In genomic region chr8:79081955-79082354, GRCm38 (mm10) we compare ENCODE assay signal across 15 mouse cellular contexts. TPM values are rescaled to one million over a fixed set of nuclear protein-coding genes. Genes with fewer than 3 reads are reported as not detected.
DNase-seq lines count a peak whose midpoint lies in the region; ATAC-seq lines count a peak whose summit lies in the region.
"Had no signal": no experiment of that assay in that cellular context is flagged by ENCODE, and none has a peak within 500 bp of the region (broad histone marks: within the 10 kb centered on the region; RNA-seq: fewer than 3 reads in every experiment).

No protein-coding gene starts in this region.

- H3K27me3 ChIP-seq in forebrain, embryonic 13.5 days, result no peaks in the 10 kb centered on the region
- no peaks in the 10 kb centered on the region for H3K27me3 ChIP-seq in forebrain, embryonic 12.5 days
- no peaks in the 10 kb centered on the region for H3K27me3 ChIP-seq in hindbrain, embryonic 14.5 days (ENCODE audit: control insufficient read depth, insufficient read depth, low read length)
- H3K27me3 ChIP-seq in hindbrain, embryonic 11.5 days (ENCODE audit: control insufficient read depth, insufficient read depth, low read length), result no peaks in the 10 kb centered on the region
- no peaks in the 10 kb centered on the region for H3K27me3 ChIP-seq in neural tube, embryonic 12.5 days (replicated peaks)
- no peaks in the 10 kb centered on the region for H3K27me3 ChIP-seq in neural tube, embryonic 15.5 days (replicated peaks)
- H3K27me3 ChIP-seq: liver, embryonic 15.5 days had no signal

- H3K4me3 ChIP-seq in forebrain, embryonic 13.5 days, result no peak overlapping the region
- H3K4me3 ChIP-seq in forebrain, embryonic 12.5 days (replicated peaks), result no peak overlapping the region
- H3K4me3 ChIP-seq in hindbrain, embryonic 14.5 days (replicated peaks; ENCODE audit: low read length), result no peak overlapping the region
- H3K4me3 ChIP-seq in hindbrain, embryonic 11.5 days (ENCODE audit: low read depth, low read length), result no peak overlapping the region
- no peak overlapping the region for H3K4me3 ChIP-seq in neural tube, embryonic 12.5 days
- no peak overlapping the region for H3K4me3 ChIP-seq in neural tube, embryonic 15.5 days (replicated peaks)
- H3K4me3 ChIP-seq: liver, embryonic 15.5 days had no signal

- no peak overlapping the region for H3K9ac ChIP-seq in forebrain, embryonic 13.5 days
- H3K9ac ChIP-seq in forebrain, embryonic 12.5 days, result no peak overlapping the region
- H3K9ac ChIP-seq in hindbrain, embryonic 14.5 days, result no peak overlapping the region
- H3K9ac ChIP-seq in hindbrain, embryonic 11.5 days (ENCODE audit: low read depth, low read length), result no peak overlapping the region
- H3K9ac ChIP-seq in neural tube, embryonic 12.5 days, result no peak overlapping the region
- H3K9ac ChIP-seq in neural tube, embryonic 15.5 days (replicated peaks), result no peak overlapping the region
- H3K9ac ChIP-seq: liver, embryonic 15.5 days had no signal

- 0 out of 2 replicates have a peak, but pooled peaks have one; percentile 31 for ATAC-seq in forebrain, embryonic 13.5 days
- no peak for ATAC-seq in forebrain, embryonic 12.5 days (ENCODE audit: low FRiP score)
- ATAC-seq in hindbrain, embryonic 14.5 days (ENCODE audit: low FRiP score), result peak; percentile 66
- no peak for ATAC-seq in hindbrain, embryonic 11.5 days (ENCODE audit: low FRiP score)
- 0 out of 2 replicates have a peak, but pooled peaks have one; percentile 12 for ATAC-seq in neural tube, embryonic 12.5 days (ENCODE audit: low FRiP score, low read depth)
- peak; percentile 32 for ATAC-seq in neural tube, embryonic 15.5 days (ENCODE audit: low FRiP score)

- no peak overlapping the region for H3K4me2 ChIP-seq in forebrain, embryonic 13.5 days
- no peak overlapping the region for H3K4me2 ChIP-seq in forebrain, embryonic 12.5 days
- no peak overlapping the region for H3K4me2 ChIP-seq in hindbrain, embryonic 14.5 days (replicated peaks)
- H3K4me2 ChIP-seq in hindbrain, embryonic 11.5 days (replicated peaks; ENCODE audit: low read depth, low read length), result no peak overlapping the region
- H3K4me2 ChIP-seq in neural tube, embryonic 12.5 days (replicated peaks), result no peak overlapping the region
- no peak overlapping the region for H3K4me2 ChIP-seq in neural tube, embryonic 15.5 days
- H3K4me2 ChIP-seq: liver, embryonic 15.5 days had no signal

- WGBS in forebrain, embryonic 13.5 days, result 80% methylated on average over 10 of the region's 10 CpGs
- 86% methylated on average over 10 of the region's 10 CpGs for WGBS in forebrain, embryonic 12.5 days
- 74% methylated on average over 10 of the region's 10 CpGs for WGBS in hindbrain, embryonic 14.5 days
- WGBS in hindbrain, embryonic 11.5 days, result 89% methylated on average over 10 of the region's 10 CpGs
- WGBS in neural tube, embryonic 12.5 days, result 76% methylated on average over 10 of the region's 10 CpGs
- 59% methylated on average over 10 of the region's 10 CpGs for WGBS in neural tube, embryonic 15.5 days

- peaks cover 56% of the 10 kb centered on the region for H3K4me1 ChIP-seq in forebrain, embryonic 13.5 days
- peaks cover 21% of the 10 kb centered on the region for H3K4me1 ChIP-seq in forebrain, embryonic 12.5 days
- H3K4me1 ChIP-seq in hindbrain, embryonic 14.5 days (replicated peaks; ENCODE audit: control insufficient read depth, insufficient read depth, low read length), result peaks cover 42% of the 10 kb centered on the region
- H3K4me1 ChIP-seq in hindbrain, embryonic 11.5 days (replicated peaks; ENCODE audit: control insufficient read depth, insufficient read depth, low read length), result peaks cover 6% of the 10 kb centered on the region
- H3K4me1 ChIP-seq in neural tube, embryonic 12.5 days, result peaks cover 31% of the 10 kb centered on the region
- peaks cover 50% of the 10 kb centered on the region for H3K4me1 ChIP-seq in neural tube, embryonic 15.5 days

- no peaks in the 10 kb centered on the region for H3K9me3 ChIP-seq in forebrain, embryonic 13.5 days (replicated peaks)
- no peaks in the 10 kb centered on the region for H3K9me3 ChIP-seq in forebrain, embryonic 12.5 days
- no peaks in the 10 kb centered on the region for H3K9me3 ChIP-seq in hindbrain, embryonic 14.5 days (ENCODE audit: control insufficient read depth, low read length)
- no peaks in the 10 kb centered on the region for H3K9me3 ChIP-seq in hindbrain, embryonic 11.5 days (ENCODE audit: control insufficient read depth, low read length)
- H3K9me3 ChIP-seq in neural tube, embryonic 12.5 days, result no peaks in the 10 kb centered on the region
- H3K9me3 ChIP-seq in neural tube, embryonic 15.5 days (replicated peaks), result no peaks in the 10 kb centered on the region
- H3K9me3 ChIP-seq: liver, embryonic 15.5 days had no signal

- H3K27ac ChIP-seq in forebrain, embryonic 13.5 days, result no peak overlapping the region
- H3K27ac ChIP-seq in forebrain, embryonic 12.5 days, result no peak overlapping the region
- no peak overlapping the region; the same call in 1 of the 2 replicates for H3K27ac ChIP-seq in hindbrain, embryonic 14.5 days
- H3K27ac ChIP-seq in hindbrain, embryonic 11.5 days (ENCODE audit: low read depth, low read length), result no peak overlapping the region
- no peak overlapping the region for H3K27ac ChIP-seq in neural tube, embryonic 12.5 days
- H3K27ac ChIP-seq in neural tube, embryonic 15.5 days (replicated peaks), result no peak overlapping the region; the same call in 1 of the 2 replicates
- H3K27ac ChIP-seq: kidney, postnatal 0 days; liver, embryonic 15.5 days; macrophage had no signal

- peak; percentile 40 for DNase-seq in hindbrain, embryonic 14.5 days (ENCODE audit: low spot score)
- DNase-seq in hindbrain, embryonic 11.5 days (ENCODE audit: low spot score), result no peak
- no peak for DNase-seq in neural tube, embryonic 10.5 days (ENCODE audit: extremely low spot score, low spot score)
- no peak for DNase-seq in cerebellum, postnatal 14 days
- DNase-seq: cerebellum, adult 2 months; embryo, embryonic 11 days; left cerebral cortex, postnatal 4 days; thymus, postnatal 4 days had no signal

- H3K36me3 ChIP-seq in forebrain, embryonic 13.5 days (ENCODE audit: poor library complexity, severe bottlenecking), result peaks cover 14% of the 10 kb centered on the region
- peaks cover 20% of the 10 kb centered on the region for H3K36me3 ChIP-seq in forebrain, embryonic 12.5 days (replicated peaks)
- peaks cover 20% of the 10 kb centered on the region for H3K36me3 ChIP-seq in hindbrain, embryonic 14.5 days (replicated peaks; ENCODE audit: control insufficient read depth, insufficient read depth)
- H3K36me3 ChIP-seq in hindbrain, embryonic 11.5 days (ENCODE audit: control insufficient read depth, insufficient read depth, low read length), result no peaks in the 10 kb centered on the region
- H3K36me3 ChIP-seq in neural tube, embryonic 12.5 days, result peaks cover 22% of the 10 kb centered on the region
- H3K36me3 ChIP-seq in neural tube, embryonic 15.5 days, result peaks cover 2% of the 10 kb centered on the region; the same call in 1 of the 2 replicates
- H3K36me3 ChIP-seq: liver, embryonic 15.5 days had no signal

RNA-seq across cellular contexts. Expression of gene Zfp827, which starts 53.7 kb away (rescaled TPM):
- 10.2 and 10.3 TPM in 2 replicates for polyA plus RNA-seq in forebrain, embryonic 13.5 days (2015; fragmentation: Nextera tagmentation; extraction: Ambion mirVana)
- 13.0 and 13.2 TPM in 2 replicates for polyA plus RNA-seq in forebrain, embryonic 12.5 days (2016; fragmentation: Nextera tagmentation; extraction: Ambion mirVana)
- polyA plus RNA-seq in hindbrain, embryonic 14.5 days (2014; fragmentation: Nextera tagmentation; extraction: Ambion mirVana), result 15.5 and 15.6 TPM in 2 replicates
- polyA plus RNA-seq in hindbrain, embryonic 11.5 days (2014; fragmentation: Nextera tagmentation; extraction: Ambion mirVana), result 11.5 and 12.7 TPM in 2 replicates
- 11.4 TPM in 2 replicates for polyA plus RNA-seq in neural tube, embryonic 12.5 days (2016; fragmentation: Nextera tagmentation; extraction: Ambion mirVana)
- 10.1 and 10.4 TPM in 2 replicates for polyA plus RNA-seq in neural tube, embryonic 15.5 days (2015; fragmentation: Nextera tagmentation; extraction: Ambion mirVana)

Comparison
In these comparisons a context has a peak if more than half of its experiments do, and no peak if none do; other contexts are left out.
1. ATAC-seq: peak in forebrain, embryonic 13.5 days (single experiment), hindbrain, embryonic 14.5 days (single experiment), neural tube, embryonic 12.5 days (single experiment) and neural tube, embryonic 15.5 days (single experiment); none in forebrain, embryonic 12.5 days (single experiment) and hindbrain, embryonic 11.5 days (single experiment).